Mouse (Mus musculus) inflammation-experienced regulatory T-cells, adult 16 weeks (primary cell): ENCODE data around the gene Olfr740. TPM values are rescaled to one million over a fixed set of nuclear protein-coding genes. Genes with fewer than 3 reads are reported as not detected.

ENCODE experiments used
- polyA plus RNA-seq: library from polyadenylated mRNA; unstranded; fragments of 100-300 nt; shearing (Covaris generic); gene quantifications from one replicate; pipeline ENCODE4 v1.2.1, GENCODE M21; 2017

The Olfr740 gene
- not detected for polyA plus RNA-seq

DNA sequence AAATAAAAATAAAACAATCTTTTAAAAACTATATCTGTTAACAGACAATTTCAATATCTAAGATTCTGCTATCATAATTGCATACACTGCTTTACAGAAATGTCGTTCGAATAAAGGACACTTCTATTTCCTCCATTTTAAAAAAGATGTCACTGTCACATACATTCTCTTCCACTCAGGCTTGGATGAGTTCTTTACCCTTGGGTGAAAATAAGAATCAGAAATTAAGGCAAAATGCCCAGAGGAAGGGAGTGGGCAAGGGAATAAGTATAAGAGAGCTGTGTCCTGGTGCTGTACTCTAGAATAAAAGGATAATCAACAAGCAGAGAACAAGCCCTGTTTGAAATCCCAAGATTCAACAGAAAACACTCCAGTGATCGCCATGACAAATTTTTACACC lies at the start of gene Olfr740:
TSS of gene Olfr740 (plus strand) at position 301 of the 400 bp plus-strand sequence.

DNA sequence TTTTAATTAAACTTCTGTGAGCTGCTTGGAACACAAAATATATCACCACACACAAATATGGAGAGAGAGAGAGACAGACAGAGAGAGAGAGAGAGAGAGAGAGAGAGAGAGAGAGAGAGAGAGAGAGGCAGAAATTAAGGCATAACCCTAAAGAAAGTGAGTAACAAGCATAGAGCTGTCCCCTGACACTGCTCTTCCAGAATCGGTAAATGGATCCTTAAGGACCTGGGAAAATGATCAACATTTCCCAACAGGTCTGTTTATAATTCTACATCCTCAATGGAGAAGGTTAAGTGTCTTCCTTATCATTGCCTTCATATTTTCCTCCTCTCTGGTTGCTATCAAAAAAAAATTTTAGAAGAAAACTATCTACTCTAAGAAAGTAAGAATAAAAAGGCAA lies 38.1 kb upstream of the Olfr740 start, which contains the start of gene Olfr738:
TSS of gene Olfr738 (plus strand) at position 301 of the 400 bp plus-strand sequence.

DNA sequence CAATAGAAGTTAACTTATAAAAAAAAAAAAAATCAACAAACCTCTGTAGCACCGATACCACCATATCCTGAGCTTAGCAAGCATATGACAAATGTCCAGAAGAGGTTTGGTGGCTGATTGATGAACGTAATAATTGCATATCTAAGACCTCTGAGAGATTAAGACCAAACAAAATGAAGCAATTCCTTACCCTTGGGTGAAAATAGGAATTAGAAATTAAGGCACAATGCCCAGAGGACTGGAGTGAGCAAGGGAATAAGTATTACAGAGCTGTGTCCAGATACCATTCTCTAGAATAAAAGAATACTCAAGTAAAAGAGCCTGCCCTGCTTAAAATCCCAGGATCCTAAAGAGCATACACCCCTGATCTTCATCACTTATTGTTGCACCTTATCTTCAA lies 27.0 kb upstream of the Olfr740 start, which contains the start of gene Olfr739:
TSS of gene Olfr739 (plus strand) at position 301 of the 400 bp plus-strand sequence.

DNA sequence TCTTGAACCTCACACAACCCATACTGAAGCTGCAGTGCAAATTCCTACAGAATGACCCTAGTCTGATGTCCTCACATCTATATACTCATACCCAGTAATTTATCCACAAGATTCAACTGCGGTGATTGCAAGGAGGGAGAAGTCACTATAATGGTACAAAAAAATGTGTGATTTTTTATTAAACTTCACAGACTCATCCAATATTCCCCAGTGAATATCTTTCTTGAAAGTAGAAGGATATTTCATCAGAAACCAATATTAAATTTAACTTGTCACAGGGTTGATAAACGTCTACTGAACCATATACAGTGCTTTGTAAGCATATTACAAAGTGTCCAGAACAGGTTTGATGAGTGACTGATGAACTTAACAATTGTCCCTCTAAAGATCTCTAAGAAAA lies 27.1 kb downstream of the Olfr740 start, which contains the start of gene Olfr741:
TSS of gene Olfr741 (plus strand) at position 301 of the 400 bp plus-strand sequence.

DNA sequence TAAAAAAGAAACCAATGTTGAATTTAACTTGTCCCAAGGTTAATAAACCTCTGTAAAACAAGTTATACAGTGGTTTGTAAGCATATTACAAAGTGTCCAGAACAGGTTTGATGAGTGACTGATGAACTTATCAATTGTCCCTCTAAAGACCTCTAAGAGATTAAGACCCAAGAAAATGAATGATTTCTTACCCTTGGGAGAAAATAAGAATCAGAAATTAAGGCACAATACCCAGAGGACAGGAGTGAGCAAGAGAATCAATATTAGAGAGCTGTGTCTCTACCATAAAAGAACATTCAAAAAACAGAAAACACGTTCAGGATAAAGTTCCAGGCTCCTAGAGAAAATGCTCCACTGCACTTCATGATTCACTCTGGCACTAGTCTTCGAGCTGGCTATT lies 58.0 kb downstream of the Olfr740 start, which contains the start of gene Olfr742:
TSS of gene Olfr742 (plus strand) at position 301 of the 400 bp plus-strand sequence.

Other genes starting within 250 kb of the Olfr740 start
- gene Olfr731, start 203.7 kb upstream of the Olfr740 start, polyA plus RNA-seq, result not detected
- gene Olfr732, start 161.3 kb upstream of the Olfr740 start, polyA plus RNA-seq, result not detected
- not detected for gene Olfr733, start 144.0 kb upstream of the Olfr740 start, polyA plus RNA-seq
- not detected for gene Olfr734, start 118.8 kb upstream of the Olfr740 start, polyA plus RNA-seq
- not detected for gene Olfr735, start 96.7 kb upstream of the Olfr740 start, polyA plus RNA-seq
- not detected for gene Tlr11, start 87.6 kb upstream of the Olfr740 start, polyA plus RNA-seq
- gene Olfr736, start 64.4 kb upstream of the Olfr740 start, polyA plus RNA-seq, result not detected
- not detected for gene Olfr738, start 38.0 kb upstream of the Olfr740 start, polyA plus RNA-seq
- gene Olfr739, start 26.9 kb upstream of the Olfr740 start, polyA plus RNA-seq, result not detected
- not detected for gene Olfr741, start 27.2 kb downstream of the Olfr740 start, polyA plus RNA-seq
- gene Olfr742, start 58.1 kb downstream of the Olfr740 start, polyA plus RNA-seq, result not detected
- not detected for gene Olfr743, start 76.3 kb downstream of the Olfr740 start, polyA plus RNA-seq
- gene Olfr744, start 169.3 kb downstream of the Olfr740 start, polyA plus RNA-seq, result not detected
- gene Olfr745, start 193.8 kb downstream of the Olfr740 start, polyA plus RNA-seq, result not detected
- gene Olfr746, start 201.5 kb downstream of the Olfr740 start, polyA plus RNA-seq, result not detected
- not detected for gene Olfr747, start 247.7 kb downstream of the Olfr740 start, polyA plus RNA-seq